Mouse (Mus musculus) forebrain, postnatal 0 days (tissue): ENCODE results near the gene Gm43518. TPM values are rescaled to one million over a fixed set of nuclear protein-coding genes. Genes with fewer than 3 reads are reported as not detected.

Experiments
- ATAC-seq: fragments of 200-750 bp; cut with Nextera tagmentation; 2 replicates; pipeline ENCODE4 v1.8.0; 2017; ENCODE audit warnings: mild to moderate bottlenecking, moderate library complexity
- DNase-seq: peaks from one replicate; pipeline ENCODE4 v3.0.0-alpha.2; 2015
- H3K27ac ChIP-seq: fragments of 300-500 bp; sonication (generic); 2 replicates; pipeline ENCODE4 v1.5.1; 2014; ENCODE audit warnings: low read depth, mild to moderate bottlenecking, antibody characterized with exemption, low read length, moderate library complexity, mixed read lengths
- H3K27me3 ChIP-seq: fragments of 300-500 bp; sonication (generic); 2 replicates; pipeline ENCODE4 v1.6.1; 2014; ENCODE audit warnings: mild to moderate bottlenecking, low read length, mixed read lengths; ENCODE audit not compliant: insufficient read depth
- H3K36me3 ChIP-seq: fragments of 300-500 bp; sonication (generic); 2 replicates; pipeline ENCODE4 v1.6.1; 2014; ENCODE audit warnings: mild to moderate bottlenecking, moderate library complexity; ENCODE audit not compliant: insufficient read depth
- H3K4me1 ChIP-seq: fragments of 300-500 bp; sonication (generic); 2 replicates; pipeline ENCODE4 v1.6.1; 2014; ENCODE audit warnings: antibody characterized with exemption; ENCODE audit not compliant: insufficient read depth
- H3K4me2 ChIP-seq: fragments of 300-500 bp; sonication (generic); 2 replicates; pipeline ENCODE4 v1.6.1; 2014; ENCODE audit warnings: low read depth, mild to moderate bottlenecking, moderate library complexity
- H3K4me3 ChIP-seq: fragments of 300-500 bp; sonication (generic); 2 replicates; pipeline ENCODE4 v1.5.1; 2014; ENCODE audit warnings: low read depth, low read length, mixed read lengths
- H3K9ac ChIP-seq: fragments of 300-500 bp; sonication (generic); 2 replicates; pipeline ENCODE4 v1.6.1; 2014; ENCODE audit warnings: mild to moderate bottlenecking
- H3K9me3 ChIP-seq: fragments of 300-500 bp; sonication (generic); 2 replicates; pipeline ENCODE4 v1.6.1; 2016; ENCODE audit warnings: low read length
- CTCF ChIP-seq: sonication (generic); IDR thresholded peaks from 2 replicates; pipeline ENCODE4 v1.5.1; 2016; ENCODE audit warnings: antibody characterized with exemption, control low read depth, low read depth
- WGBS: fragments of 180-500 bp; shearing (Covaris S2); extraction: QIAGEN DNeasy Blood & Tissue Kit; methylation state at CpG from one replicate; pipeline ENCODE4 v1.1.7; 2014; 5-methylcytosine and 5-hydroxymethylcytosine counted together
- polyA plus RNA-seq: library from polyadenylated mRNA; unstranded; fragments of >200 nt; fragmentation: Nextera tagmentation; extraction: Ambion mirVana; gene quantifications from 2 replicates; pipeline ENCODE4 v1.2.1, GENCODE M21; 2015
- total RNA-seq: library from RNA; depleted of rRNA; stranded (reverse); fragments of >200 nt; gene quantifications from 2 replicates; pipeline ENCODE4 v1.2.3, GENCODE M21; 2014

Gene Gm43518
- total and polyA plus RNA-seq, 2 experiments from 2014 or later: 0.57 to 1.2 TPM

- Histone ChIP-seq H3K27me3 (no peaks in the 10 kb centered on the region), H3K9me3 (no peaks in the 10 kb centered on the region), H3K4me3 (peak overlapping the region; percentile 75), H3K9ac (peak overlapping the region; percentile 82), H3K27ac (no peak overlapping the region), H3K36me3 (peaks cover 12% of the 10 kb centered on the region), H3K4me1 (no peaks in the 10 kb centered on the region), H3K4me2 (peak overlapping the region; percentile 68)
- ATAC-seq: no peak
- no peak for TF ChIP-seq CTCF
- no peak for DNase-seq
- 50% methylated on average over 13 of the region's 13 CpGs for WGBS
Observed at GRCm38 (mm10) chr5:123931131-123931530, 3.9 kb downstream of the Gm43518 start.

GRCm38 (mm10) chr5:123932927-123933326 is 5.7 kb downstream of the Gm43518 start:
- Histone ChIP-seq H3K4me1 (no peaks in the 10 kb centered on the region), H3K27me3 (no peaks in the 10 kb centered on the region), H3K36me3 (0 out of 2 replicates have a peak, but pooled peaks cover 1% of the 10 kb centered on the region), H3K4me3 (no peak overlapping the region), H3K9me3 (no peaks in the 10 kb centered on the region), H3K27ac (no peak overlapping the region), H3K9ac (no peak overlapping the region), H3K4me2 (no peak overlapping the region)
- DNase-seq (no peak), ATAC-seq (no peak)
- 0 out of 2 replicates have a peak, but pooled peaks have one; percentile 12 for TF ChIP-seq CTCF

- H3K4me3 ChIP-seq: no peak overlapping the region
- no peak for ATAC-seq
- WGBS: 91% methylated on average over 12 of the region's 12 CpGs
Observed at GRCm38 (mm10) chr5:123933556-123933955, 6.3 kb downstream of the Gm43518 start.

GRCm38 (mm10) chr5:123933957-123934591 is 6.9 kb downstream of the Gm43518 start:
- Histone ChIP-seq H3K9ac (no peak overlapping the region), H3K4me2 (no peak overlapping the region), H3K4me3 (no peak overlapping the region), H3K36me3 (no peaks in the 10 kb centered on the region), H3K27me3 (no peaks in the 10 kb centered on the region), H3K4me1 (no peaks in the 10 kb centered on the region), H3K27ac (no peak overlapping the region), H3K9me3 (no peaks in the 10 kb centered on the region)
- ATAC-seq (no peak), DNase-seq (no peak)
- TF ChIP-seq CTCF: peak; percentile 50
- 48% methylated on average over 18 of the region's 18 CpGs for WGBS

More at GRCm38 (mm10) chr5:123933556-123933955, 6.3 kb downstream of the Gm43518 start:
- no peaks in the 10 kb centered on the region for H3K27me3 ChIP-seq
- no peaks in the 10 kb centered on the region for H3K4me1 ChIP-seq
- no peaks in the 10 kb centered on the region for H3K36me3 ChIP-seq
- H3K27ac ChIP-seq: no peak overlapping the region
- TF ChIP-seq CTCF: no peak
- no peak overlapping the region for H3K9ac ChIP-seq
- DNase-seq: no peak
- no peak overlapping the region for H3K4me2 ChIP-seq
- H3K9me3 ChIP-seq: no peaks in the 10 kb centered on the region

- no peak for DNase-seq
- H3K4me3 ChIP-seq: no peak overlapping the region
- H3K9ac ChIP-seq: no peak overlapping the region
- H3K4me2 ChIP-seq: no peak overlapping the region
- 93% methylated on average over 5 of the region's 5 CpGs for WGBS
- TF ChIP-seq CTCF: no peak
- H3K4me1 ChIP-seq: no peaks in the 10 kb centered on the region
- H3K27me3 ChIP-seq: no peaks in the 10 kb centered on the region
- no peaks in the 10 kb centered on the region for H3K9me3 ChIP-seq
- H3K36me3 ChIP-seq: no peaks in the 10 kb centered on the region
- no peak for ATAC-seq
- no peak overlapping the region for H3K27ac ChIP-seq
Observed at GRCm38 (mm10) chr5:123935931-123936330, 8.7 kb downstream of the Gm43518 start.

- no peak for TF ChIP-seq CTCF
- Histone ChIP-seq H3K4me2 (no peak overlapping the region), H3K9me3 (no peaks in the 10 kb centered on the region), H3K27ac (no peak overlapping the region), H3K27me3 (no peaks in the 10 kb centered on the region), H3K4me3 (no peak overlapping the region), H3K4me1 (no peaks in the 10 kb centered on the region), H3K9ac (no peak overlapping the region), H3K36me3 (no peaks in the 10 kb centered on the region)
- DNase-seq (no peak), ATAC-seq (no peak)
- 87% methylated on average over 5 of the region's 5 CpGs for WGBS
Observed at GRCm38 (mm10) chr5:123938479-123938878, 11.3 kb downstream of the Gm43518 start.

GRCm38 (mm10) chr5:123946546-123946945 is 19.3 kb downstream of the Gm43518 start:
- no peak for ATAC-seq
- 58% methylated on average over 4 of the region's 4 CpGs for WGBS
- Histone ChIP-seq H3K27ac (no peak overlapping the region), H3K9me3 (no peaks in the 10 kb centered on the region), H3K4me2 (no peak overlapping the region), H3K4me1 (no peaks in the 10 kb centered on the region), H3K27me3 (no peaks in the 10 kb centered on the region), H3K4me3 (no peak overlapping the region), H3K9ac (no peak overlapping the region), H3K36me3 (no peaks in the 10 kb centered on the region)
- TF ChIP-seq CTCF: no peak
- no peak for DNase-seq
